Mouse (Mus musculus): Measurements from ENCODE around the gene Akap2.

DNA sequence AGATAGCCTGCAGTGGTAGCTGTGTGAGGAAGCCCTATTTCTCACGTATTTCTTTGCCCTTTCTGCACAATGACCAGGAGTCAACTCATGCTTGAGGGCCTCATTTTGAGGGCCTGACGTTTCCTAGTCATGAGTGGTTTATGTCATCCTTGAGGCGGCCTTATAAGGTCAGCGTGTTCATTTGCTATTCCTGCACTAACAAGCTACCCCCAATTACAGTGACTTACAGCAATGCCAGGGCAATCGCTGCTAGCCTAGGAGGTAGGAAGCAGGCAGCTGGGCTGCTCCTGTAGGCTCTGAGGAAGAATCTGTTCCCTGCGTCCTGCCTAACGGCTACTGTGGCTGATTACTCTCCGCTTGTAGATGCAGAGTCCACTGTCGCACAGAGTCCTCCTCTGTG lies 119.6 kb downstream of the Akap2 start:
- TF ChIP-seq CTCF (IDR thresholded peaks at IDR 0.05; ENCODE audit: low read depth, low read length) (no peak), TAL1 (conservative IDR thresholded peaks at IDR 0.05; ENCODE audit: low read depth, low read length) (no peak), GATA2 (IDR thresholded peaks at IDR 0.05; ENCODE audit: borderline replicate concordance, low read depth, low read length) (no peak), GATA1 (IDR thresholded peaks at IDR 0.05; ENCODE audit: borderline replicate concordance, low read length) (no peak), POLR2AphosphoS5 (IDR thresholded peaks at IDR 0.05; ENCODE audit: insufficient replicate concordance, low read depth, low read length) (no peak)
